Mouse (Mus musculus): Measurements from ENCODE around the gene Akap1.

GRCm38 (mm10) chr11:88878011-88878410 lies 13.6 kb upstream of the Akap1 start:
- TF ChIP-seq EP300 (IDR thresholded peaks at IDR 0.05; ENCODE audit: low read depth) (no peak), CTCF (IDR thresholded peaks at IDR 0.05; ENCODE audit: low read depth) (no peak)

Measured in heart, postnatal 0 days (tissue).